Comparison of ENCODE assay signal across 8 mouse cellular contexts in the genomic region with DNA sequence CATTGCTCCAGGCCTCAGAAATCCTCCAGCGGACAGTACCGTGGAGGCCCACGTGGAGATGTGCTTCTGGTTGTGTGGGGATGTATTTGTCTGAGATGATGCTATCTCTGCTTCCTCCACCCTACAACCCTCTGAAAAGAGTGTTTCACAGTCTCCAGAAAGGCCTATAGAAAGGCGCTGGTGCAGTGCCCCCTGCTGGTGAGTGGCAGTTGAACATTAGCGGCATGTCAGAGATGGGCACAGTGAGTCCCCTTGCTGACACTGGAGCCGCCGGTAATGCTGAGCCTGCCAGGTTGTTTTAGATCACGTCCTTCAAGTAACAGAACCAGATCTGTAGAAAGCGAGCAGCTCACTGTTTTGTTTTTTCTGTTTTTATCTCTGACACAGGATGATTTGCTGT.
DNase-seq lines count a peak whose midpoint lies in the region; ATAC-seq and TF ChIP-seq lines count a peak whose summit lies in the region.

No protein-coding gene starts in this region.

- no peaks in the 10 kb centered on the region for H3K4me1 ChIP-seq in forebrain, postnatal 0 days (ENCODE audit: insufficient read depth)
- no peaks in the 10 kb centered on the region for H3K4me1 ChIP-seq in forebrain, embryonic 12.5 days
- H3K4me1 ChIP-seq in intestine, embryonic 16.5 days (ENCODE audit: control insufficient read depth, insufficient read depth, low read length), result no peaks in the 10 kb centered on the region

- no peak overlapping the region for H3K4me3 ChIP-seq in forebrain, postnatal 0 days (ENCODE audit: low read depth, low read length)
- H3K4me3 ChIP-seq in forebrain, embryonic 12.5 days (replicated peaks), result no peak overlapping the region
- H3K4me3 ChIP-seq in intestine, embryonic 16.5 days (ENCODE audit: low read length), result no peak overlapping the region

- no peak for DNase-seq in forebrain, postnatal 0 days
- DNase-seq in lung, adult 18-20 months, result peak; percentile 9 to 36
- DNase-seq in lung, postnatal 25 days (ENCODE audit: low spot score), result no peak
- DNase-seq in NIH3T3 (ENCODE audit: low read depth), result peak; percentile 6
- DNase-seq in embryo, embryonic 10 days (ENCODE audit: low spot score), result peak; percentile 37
- peak; percentile 14 for DNase-seq in mesoderm, embryonic 11.5 days (ENCODE audit: low read depth, low spot score)

- H3K4me2 ChIP-seq in forebrain, postnatal 0 days (ENCODE audit: low read depth), result no peak overlapping the region
- H3K4me2 ChIP-seq in forebrain, embryonic 12.5 days, result no peak overlapping the region
- no peak overlapping the region for H3K4me2 ChIP-seq in intestine, embryonic 16.5 days (ENCODE audit: low read depth, low read length)

- H3K9ac ChIP-seq in forebrain, postnatal 0 days, result no peak overlapping the region
- no peak overlapping the region for H3K9ac ChIP-seq in forebrain, embryonic 12.5 days
- H3K9ac ChIP-seq in intestine, embryonic 16.5 days (ENCODE audit: low read depth, low read length), result no peak overlapping the region

- peak; percentile 56 for TF ChIP-seq CTCF in forebrain, postnatal 0 days (IDR thresholded peaks at IDR 0.05; ENCODE audit: low read depth)

- no peaks in the 10 kb centered on the region for H3K9me3 ChIP-seq in forebrain, postnatal 0 days (ENCODE audit: low read length)
- H3K9me3 ChIP-seq in forebrain, embryonic 12.5 days, result no peaks in the 10 kb centered on the region
- H3K9me3 ChIP-seq in intestine, embryonic 16.5 days (ENCODE audit: control insufficient read depth, low read length), result no peaks in the 10 kb centered on the region

- no peaks in the 10 kb centered on the region for H3K27me3 ChIP-seq in forebrain, postnatal 0 days (ENCODE audit: insufficient read depth, low read length)
- no peaks in the 10 kb centered on the region for H3K27me3 ChIP-seq in forebrain, embryonic 12.5 days
- no peaks in the 10 kb centered on the region for H3K27me3 ChIP-seq in intestine, embryonic 16.5 days (replicated peaks; ENCODE audit: control insufficient read depth, insufficient read depth, low read length)

- H3K27ac ChIP-seq in forebrain, postnatal 0 days (ENCODE audit: low read depth, low read length), result no peak overlapping the region
- no peak overlapping the region for H3K27ac ChIP-seq in forebrain, embryonic 12.5 days
- no peak overlapping the region for H3K27ac ChIP-seq in intestine, embryonic 16.5 days (ENCODE audit: low read length)

- H3K36me3 ChIP-seq in forebrain, postnatal 0 days (ENCODE audit: insufficient read depth), result no peaks in the 10 kb centered on the region
- H3K36me3 ChIP-seq in forebrain, embryonic 12.5 days (replicated peaks), result no peaks in the 10 kb centered on the region
- H3K36me3 ChIP-seq in intestine, embryonic 16.5 days (ENCODE audit: control insufficient read depth, insufficient read depth, low read length), result no peaks in the 10 kb centered on the region

- 56% methylated on average over 9 of the region's 9 CpGs for WGBS in forebrain, postnatal 0 days
- 61% methylated on average over 9 of the region's 9 CpGs for WGBS in forebrain, embryonic 12.5 days
- 63% methylated on average over 9 of the region's 9 CpGs for WGBS in intestine, embryonic 16.5 days

- no peak for ATAC-seq in forebrain, postnatal 0 days
- ATAC-seq in forebrain, embryonic 12.5 days (ENCODE audit: low FRiP score), result no peak
- no peak for ATAC-seq in intestine, embryonic 16.5 days

Comparison
In these comparisons a context has a peak if more than half of its experiments do, and no peak if none do; other contexts are left out.
1. DNase-seq: peak in lung, adult 18-20 months (2 of 2), NIH3T3 (single experiment), embryo, embryonic 10 days (single experiment) and mesoderm, embryonic 11.5 days (single experiment); none in forebrain, postnatal 0 days (single experiment) and lung, postnatal 25 days (single experiment).